Mouse (Mus musculus) lung, embryonic 15.5 days (tissue): ENCODE data around the gene Arid3b. TPM values are rescaled to one million over a fixed set of nuclear protein-coding genes. Genes with fewer than 3 reads are reported as not detected.

ENCODE experiments used
- ATAC-seq: fragments of 200-750 bp; cut with Nextera tagmentation; 2 replicates; pipeline ENCODE4 v1.8.0; 2017; ENCODE audit warnings: moderate number of reproducible peaks, borderline replicate concordance; ENCODE audit not compliant: low FRiP score, low TSS enrichment; ENCODE audit errors: extremely low read depth
- H3K27ac ChIP-seq: fragments of 300-500 bp; sonication (generic); 2 replicates; pipeline ENCODE4 v1.5.1; 2015; ENCODE audit warnings: moderate library complexity, mild to moderate bottlenecking, inconsistent platforms
- H3K27me3 ChIP-seq: fragments of 300-500 bp; sonication (generic); 2 replicates; pipeline ENCODE4 v1.6.1; 2015; ENCODE audit warnings: inconsistent platforms
- H3K36me3 ChIP-seq: fragments of 300-500 bp; sonication (generic); 2 replicates; pipeline ENCODE4 v1.6.1; 2015; ENCODE audit warnings: inconsistent platforms
- H3K4me1 ChIP-seq: fragments of 300-500 bp; sonication (generic); 2 replicates; pipeline ENCODE4 v1.6.1; 2015; ENCODE audit warnings: inconsistent platforms
- H3K4me2 ChIP-seq: fragments of 300-500 bp; sonication (generic); 2 replicates; pipeline ENCODE4 v1.6.1; 2015; ENCODE audit warnings: inconsistent platforms, mild to moderate bottlenecking, moderate library complexity
- H3K4me3 ChIP-seq: fragments of 300-500 bp; sonication (generic); 2 replicates; pipeline ENCODE4 v1.5.1; 2015; ENCODE audit warnings: mild to moderate bottlenecking, inconsistent platforms
- H3K9ac ChIP-seq: fragments of 300-500 bp; sonication (generic); 2 replicates; pipeline ENCODE4 v1.6.1; 2015; ENCODE audit warnings: inconsistent platforms
- H3K9me3 ChIP-seq: fragments of 300-500 bp; sonication (generic); 2 replicates; pipeline ENCODE4 v1.6.1; 2016; ENCODE audit warnings: inconsistent platforms
- WGBS: fragments of 180-500 bp; shearing (Covaris S2); methylation state at CpG from one replicate; pipeline ENCODE4 v1.1.7; 2015; 5-methylcytosine and 5-hydroxymethylcytosine counted together
- polyA plus RNA-seq: library from polyadenylated mRNA; unstranded; fragments of >200 nt; fragmentation: Nextera tagmentation; extraction: Ambion mirVana; gene quantifications from 2 replicates; pipeline ENCODE4 v1.2.1, GENCODE M21; 2015

The Arid3b gene
- polyA plus RNA-seq, 1 experiment from 2014 or later, result 4.5 TPM

DNA sequence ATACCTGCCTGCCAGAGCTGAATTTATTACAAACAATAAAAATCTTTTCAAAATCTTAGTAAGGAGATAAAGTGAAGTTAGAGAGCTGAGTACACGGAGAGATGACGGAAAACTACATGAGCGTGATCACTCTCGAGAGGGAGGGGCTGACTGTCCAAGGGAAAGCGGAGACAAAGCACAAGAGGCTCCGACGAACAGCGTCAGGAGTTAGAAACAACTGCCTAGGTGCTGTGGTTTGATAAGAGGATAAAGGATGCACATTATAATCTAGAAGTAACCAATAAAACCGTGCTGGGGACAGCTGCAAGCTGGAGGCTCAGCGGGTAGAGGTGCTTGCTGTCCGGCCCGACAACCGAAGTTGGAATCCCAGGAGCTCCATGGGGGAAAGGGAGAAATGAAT lies 13.8 kb downstream of the Arid3b start:
- Histone ChIP-seq H3K4me2 (no peak overlapping the region), H3K4me1 (peaks cover 5% of the 10 kb centered on the region)
- WGBS, result 66% methylated on average over 13 of the region's 13 CpGs

DNA sequence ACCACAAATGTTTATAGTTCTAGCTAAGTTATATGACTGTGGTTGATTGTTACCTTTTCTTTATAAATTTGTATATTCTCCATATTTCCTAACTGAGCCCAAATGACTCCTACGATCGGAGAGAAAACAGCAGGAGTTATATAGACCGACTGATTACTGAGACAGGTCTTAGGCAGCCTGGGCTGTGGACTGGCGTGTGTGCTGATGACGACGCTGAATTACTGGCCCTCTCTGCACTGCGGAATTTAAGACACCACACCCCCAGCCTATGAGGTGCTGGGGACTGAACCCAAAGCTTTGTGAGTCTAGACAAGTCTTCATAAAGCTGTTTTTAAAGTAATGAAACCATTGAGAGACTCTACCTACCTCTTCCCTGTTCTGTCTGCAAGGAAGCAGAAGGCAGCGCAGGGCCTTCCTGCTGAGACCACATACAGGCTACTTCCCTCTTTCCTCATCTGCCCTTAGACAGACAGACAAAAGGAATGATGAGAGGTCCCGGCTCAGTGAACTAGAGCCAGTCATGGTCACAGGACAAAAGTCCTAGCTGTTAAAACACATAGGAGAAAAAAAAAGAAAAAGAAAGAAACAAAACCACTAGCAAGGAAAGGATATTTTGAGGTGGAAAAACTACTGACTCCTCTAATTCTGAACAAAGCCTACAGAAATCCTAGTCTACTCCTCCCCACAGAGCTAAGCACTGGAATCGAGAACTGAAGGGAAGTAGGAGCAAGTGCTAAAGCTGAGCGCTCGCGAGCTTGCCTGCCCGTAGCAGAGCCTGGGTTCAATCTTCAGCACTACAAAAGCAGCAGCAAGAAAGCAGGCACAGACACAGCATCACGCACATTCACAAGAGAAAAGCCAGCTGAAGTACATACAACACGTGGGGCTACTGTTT lies 16.2 kb downstream of the Arid3b start:
- Histone ChIP-seq H3K27ac (no peak overlapping the region), H3K4me3 (no peak overlapping the region), H3K4me1 (peaks cover 28% of the 10 kb centered on the region), H3K4me2 (no peak overlapping the region), H3K27me3 (no peaks in the 10 kb centered on the region), H3K36me3 (no peaks in the 10 kb centered on the region), H3K9ac (no peak overlapping the region), H3K9me3 (no peaks in the 10 kb centered on the region)
- 60% methylated on average over 16 of the region's 16 CpGs for WGBS
- ATAC-seq, result no peak

More for the DNA sequence above, 13.8 kb downstream of the Arid3b start:
- Histone ChIP-seq H3K4me3 (no peak overlapping the region), H3K9me3 (no peaks in the 10 kb centered on the region), H3K9ac (no peak overlapping the region), H3K27me3 (peaks cover 8% of the 10 kb centered on the region; the same call in 1 of the 2 replicates), H3K36me3 (no peaks in the 10 kb centered on the region), H3K27ac (no peak overlapping the region)
- no peak for ATAC-seq

DNA sequence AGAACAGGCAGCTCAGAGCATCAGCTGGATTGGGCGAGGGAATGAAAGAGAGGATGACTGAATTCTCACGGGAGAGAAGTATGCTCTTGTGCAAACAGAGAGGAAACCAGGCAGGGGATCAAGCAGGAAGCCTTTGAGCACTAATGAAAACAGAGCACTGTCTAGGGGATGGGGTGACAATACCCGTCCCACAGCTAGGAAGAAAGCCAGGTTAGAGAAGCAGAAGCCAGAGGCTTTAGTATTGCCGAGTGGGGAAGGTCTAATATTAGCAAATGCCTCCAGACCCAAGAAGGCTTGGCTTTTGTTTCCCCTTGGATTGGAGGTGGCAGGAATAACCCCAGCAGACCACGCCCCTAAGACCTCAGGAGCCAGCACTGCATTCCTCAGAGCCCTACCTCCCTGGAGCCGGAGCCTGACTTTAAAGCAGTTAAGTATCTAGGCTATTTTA lies 19.3 kb downstream of the Arid3b start:
- peak overlapping the region; percentile 38 for H3K4me2 ChIP-seq
- peak; percentile 78; the same call in 1 of the 2 replicates for ATAC-seq
- no peak overlapping the region for H3K9ac ChIP-seq
- peaks cover 33% of the 10 kb centered on the region for H3K4me1 ChIP-seq
- no peaks in the 10 kb centered on the region for H3K27me3 ChIP-seq
- H3K27ac ChIP-seq, result peak overlapping the region; percentile 79
- H3K9me3 ChIP-seq, result no peaks in the 10 kb centered on the region
- WGBS, result 8% methylated on average over 6 of the region's 6 CpGs
- H3K36me3 ChIP-seq, result no peaks in the 10 kb centered on the region
- no peak overlapping the region for H3K4me3 ChIP-seq

DNA sequence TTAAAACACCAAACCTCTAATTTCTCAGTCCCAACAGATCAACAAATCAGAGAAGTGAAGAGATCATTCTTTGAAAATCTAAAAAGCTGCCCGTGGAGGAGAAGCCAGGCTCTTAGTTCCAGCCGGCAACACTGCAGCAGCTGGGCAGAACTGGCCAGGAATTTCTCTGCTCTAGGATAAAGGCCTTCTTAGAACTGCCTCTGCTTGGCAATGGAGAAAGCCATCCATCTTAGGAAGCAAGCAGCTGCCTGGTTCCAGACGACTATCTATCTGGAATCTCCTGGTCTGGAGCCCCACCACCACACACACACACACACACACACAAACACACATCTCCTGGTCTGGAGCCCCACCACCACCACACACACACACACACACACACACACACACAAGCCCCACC lies 21.7 kb downstream of the Arid3b start:
- no peak overlapping the region for H3K27ac ChIP-seq
- ATAC-seq, result no peak
- no peaks in the 10 kb centered on the region for H3K27me3 ChIP-seq
- no peak overlapping the region for H3K4me3 ChIP-seq
- WGBS, result 14% methylated on average over 3 of the region's 3 CpGs
- no peak overlapping the region for H3K4me2 ChIP-seq
- H3K9me3 ChIP-seq, result no peaks in the 10 kb centered on the region
- no peak overlapping the region for H3K9ac ChIP-seq
- H3K4me1 ChIP-seq, result peaks cover 33% of the 10 kb centered on the region
- no peaks in the 10 kb centered on the region for H3K36me3 ChIP-seq

DNA sequence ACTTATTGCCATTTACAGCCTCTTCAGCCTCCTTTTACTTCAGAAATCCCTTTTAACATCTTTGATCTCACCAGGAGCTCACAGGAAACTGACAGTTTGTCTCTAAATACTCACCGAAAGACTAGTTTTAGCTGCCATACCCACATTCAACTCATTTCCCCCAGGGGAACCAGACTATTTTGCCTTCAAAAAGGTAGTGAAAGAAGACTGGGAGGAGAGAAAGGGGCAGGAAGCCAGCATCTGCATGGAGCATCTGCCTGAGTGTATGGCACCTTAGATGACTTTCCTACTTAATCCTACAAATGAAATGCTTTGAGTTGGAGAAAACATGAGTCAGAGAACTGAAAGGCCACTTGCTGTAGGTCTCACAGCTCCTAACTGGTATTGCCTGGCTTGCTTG lies 22.6 kb downstream of the Arid3b start:
- Histone ChIP-seq H3K9ac (no peak overlapping the region), H3K27ac (no peak overlapping the region), H3K4me3 (no peak overlapping the region), H3K9me3 (no peaks in the 10 kb centered on the region), H3K27me3 (no peaks in the 10 kb centered on the region), H3K36me3 (no peaks in the 10 kb centered on the region), H3K4me1 (peaks cover 33% of the 10 kb centered on the region), H3K4me2 (no peak overlapping the region)
- no peak for ATAC-seq
- 64% methylated on average over 1 of the region's 1 CpGs for WGBS

DNA sequence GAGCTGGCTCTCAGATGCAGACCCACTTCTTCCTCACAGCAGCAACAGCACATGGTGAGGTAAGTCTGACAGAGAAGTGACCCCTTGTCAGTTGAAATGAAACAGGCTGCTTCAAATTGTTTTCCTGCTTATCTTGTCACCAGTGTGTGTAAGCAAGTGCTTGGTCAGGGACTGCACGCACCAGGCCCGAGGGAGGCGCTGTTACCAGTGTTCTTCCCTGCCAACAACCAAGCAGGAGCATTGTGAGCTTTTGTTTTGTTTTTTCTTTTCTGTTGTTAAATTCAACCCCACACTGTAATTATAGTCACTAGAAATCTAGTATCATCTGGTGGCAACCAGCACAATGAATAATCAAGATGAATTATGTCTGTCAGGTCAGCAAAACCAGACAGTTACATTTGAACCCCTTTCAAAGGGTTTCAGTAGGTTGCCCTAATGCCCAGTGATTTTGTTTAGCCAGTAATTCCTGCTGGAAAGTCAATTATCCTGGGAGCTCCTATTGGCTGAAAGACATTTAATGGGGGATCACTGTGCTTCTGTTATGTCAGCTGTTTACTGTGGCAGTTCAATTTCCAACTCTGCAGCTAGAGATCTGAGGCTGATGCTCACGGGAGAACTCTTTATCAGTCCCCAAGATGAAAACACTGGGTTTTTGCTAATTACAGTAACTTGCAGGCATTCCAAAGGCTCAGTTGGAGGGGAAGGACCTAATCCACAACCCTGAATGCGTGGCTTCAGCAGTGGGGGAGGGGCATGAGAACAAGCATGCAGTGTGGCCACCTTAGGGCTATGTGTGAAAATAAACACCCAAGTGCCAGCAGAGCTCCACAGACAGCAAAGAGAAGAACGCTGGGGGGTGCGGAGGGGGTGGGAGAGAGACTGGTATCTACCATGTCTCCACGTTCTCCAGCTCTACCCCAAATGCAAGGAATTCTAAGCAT lies 24.5 kb downstream of the Arid3b start:
- no peaks in the 10 kb centered on the region for H3K36me3 ChIP-seq
- peaks cover 20% of the 10 kb centered on the region for H3K4me1 ChIP-seq
- no peak overlapping the region for H3K4me3 ChIP-seq
- no peak overlapping the region for H3K4me2 ChIP-seq
- no peak overlapping the region for H3K27ac ChIP-seq
- H3K27me3 ChIP-seq, result no peaks in the 10 kb centered on the region
- H3K9me3 ChIP-seq, result no peaks in the 10 kb centered on the region
- 36% methylated on average over 8 of the region's 8 CpGs for WGBS
- ATAC-seq, result no peak
- no peak overlapping the region for H3K9ac ChIP-seq

DNA sequence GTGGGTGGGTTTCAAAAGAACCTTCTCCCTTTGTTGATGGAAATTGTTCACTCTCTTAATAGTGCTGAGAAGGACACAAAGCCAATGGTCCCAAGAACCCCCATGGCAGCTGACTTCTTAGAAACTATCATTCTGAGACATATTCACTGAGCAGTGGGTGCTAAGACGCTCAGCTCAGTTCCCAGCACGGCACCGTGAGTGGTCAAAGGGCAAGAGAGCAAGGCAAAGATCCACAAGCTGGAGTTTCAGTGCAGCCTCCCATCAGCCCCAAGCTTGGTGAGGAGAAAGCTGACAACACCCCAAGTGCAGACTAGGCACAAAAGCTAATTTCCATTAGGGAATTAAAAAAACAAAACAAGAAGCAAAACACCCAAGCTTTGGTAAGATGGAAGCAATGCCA lies 25.9 kb downstream of the Arid3b start:
- 50% methylated on average over 3 of the region's 3 CpGs for WGBS
- no peak overlapping the region for H3K9ac ChIP-seq
- H3K36me3 ChIP-seq, result no peaks in the 10 kb centered on the region
- no peak for ATAC-seq
- H3K4me2 ChIP-seq, result no peak overlapping the region
- H3K27ac ChIP-seq, result no peak overlapping the region
- peaks cover 10% of the 10 kb centered on the region; the same call in 1 of the 2 replicates for H3K4me1 ChIP-seq
- H3K4me3 ChIP-seq, result no peak overlapping the region
- H3K9me3 ChIP-seq, result no peaks in the 10 kb centered on the region
- H3K27me3 ChIP-seq, result no peaks in the 10 kb centered on the region

DNA sequence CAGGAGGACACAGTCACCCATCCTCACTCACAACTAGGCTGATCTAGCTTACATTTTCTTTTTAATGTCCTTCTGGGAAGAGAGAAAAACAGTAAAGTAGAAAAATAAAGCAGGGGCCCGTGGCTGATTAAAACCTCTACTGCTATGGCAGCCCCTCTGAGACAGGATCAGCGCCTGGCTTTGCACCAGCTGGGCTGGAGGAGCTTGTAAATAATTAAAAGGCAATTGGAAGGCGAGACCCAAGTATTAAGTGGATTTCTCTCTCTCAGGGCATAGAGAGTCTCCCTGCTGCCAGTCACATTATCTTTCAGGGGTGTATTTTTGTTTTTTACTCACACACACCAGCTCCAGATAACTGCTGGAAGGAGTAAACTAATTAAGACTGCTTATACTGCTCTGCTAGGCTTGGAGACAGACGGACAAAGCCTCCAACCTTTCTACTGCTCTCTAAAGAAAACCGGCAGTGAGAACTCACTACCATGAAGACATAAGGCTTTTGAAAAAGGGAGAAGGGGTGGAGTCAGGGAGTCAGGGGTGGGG lies 27.8 kb downstream of the Arid3b start:
- Histone ChIP-seq H3K9ac (no peak overlapping the region), H3K4me1 (peaks cover 4% of the 10 kb centered on the region; the same call in 1 of the 2 replicates), H3K9me3 (no peaks in the 10 kb centered on the region), H3K27ac (no peak overlapping the region), H3K27me3 (no peaks in the 10 kb centered on the region), H3K4me3 (no peak overlapping the region), H3K36me3 (no peaks in the 10 kb centered on the region), H3K4me2 (no peak overlapping the region)
- WGBS, result 56% methylated on average over 5 of the region's 5 CpGs
- no peak for ATAC-seq

DNA sequence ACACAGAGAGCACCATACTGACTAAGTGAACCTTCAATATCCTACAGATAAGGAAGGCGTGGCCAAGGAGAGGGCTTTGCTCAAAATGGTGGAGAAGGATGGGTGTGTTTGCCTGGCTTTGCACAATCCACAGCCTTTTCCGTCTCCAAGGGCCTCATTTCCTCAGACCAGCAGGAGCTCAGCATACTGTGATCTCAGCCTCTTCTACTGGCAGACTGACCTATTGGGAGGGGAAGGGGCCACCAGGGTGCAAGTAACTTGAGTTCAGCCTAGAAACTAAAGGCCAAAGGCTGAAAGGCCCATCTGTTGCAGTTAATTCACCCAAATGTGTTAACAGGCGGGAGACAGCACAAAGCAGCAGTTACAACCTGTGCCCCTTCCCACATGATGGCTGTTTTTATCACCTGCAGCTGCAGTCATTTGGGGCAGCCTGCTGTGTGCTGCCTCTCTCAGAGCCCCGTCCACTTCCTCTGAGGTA lies 29.4 kb downstream of the Arid3b start:
- Histone ChIP-seq H3K27ac (no peak overlapping the region), H3K4me1 (peaks cover 12% of the 10 kb centered on the region), H3K9me3 (no peaks in the 10 kb centered on the region), H3K4me2 (no peak overlapping the region), H3K9ac (no peak overlapping the region), H3K36me3 (no peaks in the 10 kb centered on the region), H3K4me3 (no peak overlapping the region), H3K27me3 (no peaks in the 10 kb centered on the region)
- no peak for ATAC-seq
- WGBS, result 67% methylated on average over 4 of the region's 4 CpGs

DNA sequence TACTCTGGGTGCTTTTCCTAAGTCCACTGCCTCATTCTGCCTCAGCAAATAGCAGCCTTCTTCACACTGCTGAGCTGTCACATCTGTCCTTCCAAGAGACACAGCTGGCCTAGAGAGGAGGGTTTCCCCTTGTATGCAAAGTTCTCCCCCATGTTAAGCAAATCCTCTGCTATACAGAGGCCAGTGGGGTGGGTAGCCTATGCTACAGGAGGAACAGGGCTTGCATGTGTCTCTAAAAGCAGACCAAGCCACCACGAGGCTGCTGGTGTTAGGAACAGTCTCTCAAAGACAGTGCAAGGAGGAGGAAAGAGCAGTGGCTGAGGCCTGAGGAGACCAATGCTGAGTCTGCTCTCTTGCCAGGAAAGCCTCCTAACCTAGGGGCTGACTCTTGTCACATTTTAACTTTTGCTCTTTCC lies 30.5 kb downstream of the Arid3b start:
- Histone ChIP-seq H3K4me1 (peaks cover 12% of the 10 kb centered on the region), H3K27ac (no peak overlapping the region), H3K36me3 (no peaks in the 10 kb centered on the region), H3K9me3 (no peaks in the 10 kb centered on the region), H3K4me3 (no peak overlapping the region), H3K9ac (no peak overlapping the region), H3K4me2 (no peak overlapping the region), H3K27me3 (no peaks in the 10 kb centered on the region)
- ATAC-seq, result no peak
- WGBS, result 26% methylated on average over 1 of the region's 1 CpGs

DNA sequence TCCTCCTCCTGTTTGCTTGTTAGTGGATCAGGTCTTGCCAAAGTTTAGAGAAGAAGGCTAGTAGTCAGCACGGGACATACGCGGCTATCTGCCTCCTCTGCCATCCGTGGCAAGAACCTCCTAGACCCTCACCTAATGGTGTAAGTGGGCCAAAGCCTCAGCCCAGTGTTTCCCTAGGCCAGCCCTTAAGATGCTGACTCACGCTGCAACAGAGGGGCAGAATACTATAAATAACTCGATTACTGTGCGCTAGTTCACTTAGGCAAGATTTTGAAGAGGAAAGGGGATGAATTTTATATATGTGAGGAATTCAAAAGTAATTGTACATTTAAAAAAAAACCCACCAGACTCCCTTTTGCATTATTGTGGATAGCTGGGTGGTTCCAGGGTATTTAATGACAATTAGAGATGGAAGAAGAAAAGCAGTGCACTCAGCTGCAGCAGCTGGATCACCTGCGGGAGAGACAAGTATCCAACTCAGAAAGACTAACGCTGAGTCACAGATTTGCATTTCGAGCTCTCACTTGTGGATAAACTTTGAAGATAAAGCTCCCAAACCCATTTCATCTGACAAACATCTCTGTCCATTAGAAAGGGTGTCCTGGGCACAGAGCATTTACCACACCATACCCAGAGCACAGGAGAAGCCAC lies 31.4 kb downstream of the Arid3b start:
- Histone ChIP-seq H3K36me3 (no peaks in the 10 kb centered on the region), H3K27ac (no peak overlapping the region), H3K4me3 (no peak overlapping the region), H3K4me2 (no peak overlapping the region), H3K9me3 (no peaks in the 10 kb centered on the region), H3K4me1 (peaks cover 12% of the 10 kb centered on the region), H3K27me3 (no peaks in the 10 kb centered on the region), H3K9ac (no peak overlapping the region)
- WGBS, result 57% methylated on average over 10 of the region's 10 CpGs
- ATAC-seq, result no peak
